Mouse (Mus musculus) cerebellum, adult 2 months (tissue): Measurements from ENCODE around the gene Ovol2.

Experiments
- CTCF ChIP-seq: fragments of 200-500 bp; IDR thresholded peaks from 2 replicates; pipeline ENCODE4 v1.5.1; 2011; ENCODE audit warnings: low read depth, mild to moderate bottlenecking, control low read depth, low read length, moderate library complexity, borderline replicate concordance; ENCODE audit not compliant: insufficient read depth
- POLR2A ChIP-seq: fragments of 200-500 bp; IDR thresholded peaks from 2 replicates; pipeline ENCODE4 v1.6.1; 2011; ENCODE audit warnings: low read length, control low read depth, borderline replicate concordance; ENCODE audit not compliant: insufficient read depth

GRCm38 (mm10) chr2:144332486-144332885, 540 bp upstream of the Ovol2 start:
- TF ChIP-seq POLR2A: no peak
- no peak for TF ChIP-seq CTCF
